Mouse (Mus musculus): ENCODE results near the gene Gstk1.
A peak's percentile ranks its signal among the peaks of the same experiment; 100 is the strongest.

Gene Gstk1

GRCm38 (mm10) chr6:42245711-42246353 lies at the start of gene Gstk1:
Gstk1 (plus strand) TSS chr6:42245935.
- peak; percentile 76 for DNase-seq (ENCODE audit: low read depth, low spot score)

- DNase-seq (ENCODE audit: low read depth, low spot score): peak; percentile 86
Measured at GRCm38 (mm10) chr6:42197710-42198109, 48.0 kb upstream of the Gstk1 start.

DNA sequence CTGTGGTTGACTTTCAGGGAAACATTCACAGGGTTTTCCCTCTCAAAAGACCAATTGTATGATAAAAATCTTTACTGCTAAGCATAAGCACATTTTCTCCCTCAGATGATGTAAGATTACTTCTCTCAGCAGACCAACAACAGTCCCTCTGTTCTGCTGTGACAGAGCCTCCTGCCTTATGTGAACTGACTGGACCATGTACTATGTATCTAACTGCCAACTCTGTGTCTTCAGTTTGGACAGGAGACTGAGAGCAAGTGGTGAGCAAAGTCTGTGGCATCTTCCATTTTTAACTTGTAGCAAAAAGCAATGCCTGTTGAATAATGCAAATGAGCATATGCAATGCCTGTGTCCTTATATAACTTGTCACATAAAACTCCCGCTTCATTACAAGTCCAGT lies 46.2 kb upstream of the Gstk1 start:
- no peak for DNase-seq (ENCODE audit: low read depth, low spot score)

DNA sequence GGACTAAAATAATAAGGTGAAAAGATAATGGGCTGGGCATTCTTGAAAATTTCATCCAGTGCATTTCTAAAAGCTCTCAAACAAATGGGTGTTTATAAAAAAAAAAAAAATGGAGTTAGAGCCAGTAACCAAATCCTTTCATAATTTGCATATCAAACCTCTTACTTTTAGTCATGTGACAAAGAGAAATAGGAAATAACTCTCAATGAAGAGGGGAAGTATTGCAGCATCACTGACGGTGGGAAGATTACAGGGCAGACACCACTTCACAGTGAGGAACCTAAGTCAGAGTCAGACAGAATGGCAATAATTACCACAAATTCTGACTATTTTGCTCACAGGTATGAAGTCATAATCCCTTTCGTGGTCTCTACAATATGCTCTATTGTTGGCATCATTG lies 30.7 kb upstream of the Gstk1 start, which contains the start of gene Tas2r144:
Gene Tas2r144 (plus strand): TSS at position 301 of the 400 bp plus-strand sequence.
- DNase-seq (ENCODE audit: low read depth, low spot score): no peak

DNA sequence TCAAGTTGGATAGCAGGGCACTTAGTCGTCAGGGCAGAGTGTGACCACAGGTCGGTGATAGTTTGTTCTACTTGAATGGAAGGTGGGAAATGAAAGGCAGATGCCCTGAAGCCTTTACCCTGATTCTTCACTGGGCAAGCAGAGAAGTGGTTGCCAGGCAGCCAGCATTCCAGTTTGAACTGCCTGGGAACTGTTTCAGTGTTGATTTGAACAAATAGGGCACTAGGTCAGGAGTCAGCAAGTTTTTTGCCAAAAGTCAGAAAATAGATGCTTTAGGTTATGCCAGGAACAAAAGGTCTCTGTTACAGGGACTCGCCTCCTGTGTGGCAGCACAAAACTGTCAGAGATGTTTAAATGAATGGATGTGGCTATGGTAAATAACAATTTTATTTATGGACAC lies 23.4 kb upstream of the Gstk1 start:
- no peak for DNase-seq (ENCODE audit: low read depth, low spot score)

GRCm38 (mm10) chr6:42225046-42225445 lies 20.7 kb upstream of the Gstk1 start:
- DNase-seq (ENCODE audit: low read depth, low spot score): no peak

GRCm38 (mm10) chr6:42227240-42228101 lies 18.3 kb upstream of the Gstk1 start:
- peak; percentile 41 for DNase-seq (ENCODE audit: low read depth, low spot score)

DNA sequence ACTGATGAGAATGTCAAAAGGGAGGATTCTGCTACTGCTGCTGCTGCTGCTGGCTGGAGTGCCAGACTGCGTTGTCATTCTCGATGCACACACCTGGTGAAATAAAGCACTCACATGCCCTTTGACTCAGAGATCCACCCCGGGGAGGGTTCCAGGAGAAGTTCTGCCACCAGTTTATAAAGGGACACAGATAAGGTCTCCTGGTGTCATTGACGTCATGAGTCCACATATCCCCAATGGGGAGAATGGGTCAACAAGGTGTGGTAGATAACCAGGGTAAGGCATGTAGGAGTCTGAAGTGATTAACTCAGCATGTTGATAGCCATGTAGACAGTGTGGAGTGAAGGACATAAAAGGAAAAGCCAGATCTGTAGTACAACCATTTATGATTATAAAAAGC lies 16.1 kb upstream of the Gstk1 start:
- no peak for DNase-seq (ENCODE audit: low read depth, low spot score)

GRCm38 (mm10) chr6:42231191-42231590 lies 14.5 kb upstream of the Gstk1 start:
- DNase-seq (ENCODE audit: low read depth, low spot score): peak; percentile 64

GRCm38 (mm10) chr6:42237276-42237805 lies 8.4 kb upstream of the Gstk1 start:
- DNase-seq (ENCODE audit: low read depth, low spot score): peak; percentile 66

GRCm38 (mm10) chr6:42241311-42242045 lies 4.3 kb upstream of the Gstk1 start:
- peak; percentile 29 for DNase-seq (ENCODE audit: low read depth, low spot score)

GRCm38 (mm10) chr6:42247173-42247572 lies 1.4 kb downstream of the Gstk1 start:
- no peak for DNase-seq (ENCODE audit: low read depth, low spot score)

DNA sequence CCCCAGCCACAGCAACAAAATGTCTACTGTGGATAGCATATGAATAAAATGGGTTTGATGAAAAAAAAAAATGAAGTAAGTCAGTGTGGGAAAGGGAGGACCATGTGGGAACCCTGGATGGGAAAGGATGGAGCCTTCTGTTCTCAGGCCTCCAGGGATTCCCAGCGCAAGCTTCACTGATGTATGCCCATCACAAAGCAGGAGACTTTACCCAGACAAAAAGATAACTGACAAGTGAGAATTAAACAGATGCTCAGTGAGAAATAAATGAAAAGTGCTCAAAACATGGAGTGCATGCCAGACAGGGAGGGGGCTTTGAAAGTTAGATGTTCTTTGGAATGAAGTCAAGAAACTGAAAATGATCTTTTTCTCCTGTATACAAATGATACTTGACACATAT lies 2.2 kb downstream of the Gstk1 start:
- no peak for DNase-seq (ENCODE audit: low read depth, low spot score)

GRCm38 (mm10) chr6:42251791-42252190 lies 6.1 kb downstream of the Gstk1 start:
- DNase-seq (ENCODE audit: low read depth, low spot score): no peak

DNA sequence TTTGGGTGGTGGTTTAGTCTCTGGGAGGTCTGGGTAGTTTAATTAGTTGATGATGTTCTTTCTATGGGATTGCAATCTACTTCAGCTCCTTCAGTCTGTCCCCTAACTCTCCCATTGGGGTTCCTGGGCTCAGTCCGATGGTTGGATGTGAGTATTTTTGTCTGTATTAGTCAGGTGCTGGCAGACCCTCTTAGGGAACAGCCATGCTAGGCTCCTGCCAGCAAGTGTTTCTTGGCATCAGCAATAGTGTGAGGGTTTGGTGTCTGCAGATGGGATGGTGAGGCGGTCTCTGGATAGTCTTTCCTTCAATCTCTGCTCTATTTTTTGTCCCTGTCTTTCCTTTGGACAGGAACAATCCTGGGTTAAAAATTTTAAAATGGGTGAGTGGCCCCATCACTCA lies 7.4 kb downstream of the Gstk1 start:
- peak; percentile 15 for DNase-seq (ENCODE audit: low read depth, low spot score)

DNA sequence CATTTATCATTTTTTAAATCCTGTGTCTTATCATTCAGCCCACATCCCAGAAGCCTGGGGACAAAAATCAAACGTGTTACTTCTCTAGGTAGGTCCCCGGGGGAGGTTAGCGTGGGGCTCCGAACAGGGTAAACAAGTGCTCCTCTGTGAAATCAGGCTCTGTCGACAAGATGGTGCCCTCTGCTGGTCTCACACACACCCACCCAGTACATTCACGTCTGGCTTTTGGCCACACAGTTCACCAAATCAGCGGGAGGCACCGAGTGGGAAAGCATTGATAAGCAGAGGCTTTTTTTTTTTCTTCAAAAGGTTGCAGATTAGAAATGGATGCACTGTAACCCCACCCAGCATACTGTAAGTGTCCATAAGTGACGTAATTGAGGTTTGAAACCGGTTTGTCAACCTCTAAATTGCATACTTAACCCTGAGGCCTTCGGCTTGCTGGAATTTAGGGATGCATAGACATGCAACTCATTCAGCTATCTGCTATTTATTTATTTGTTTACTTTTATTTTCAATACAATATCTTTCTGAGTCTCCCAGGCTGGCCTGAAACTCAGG lies 11.6 kb downstream of the Gstk1 start:
- peak; percentile 15 for DNase-seq (ENCODE audit: low read depth, low spot score)

- DNase-seq (ENCODE audit: low read depth, low spot score): no peak
Measured at GRCm38 (mm10) chr6:42260430-42260829, 14.7 kb downstream of the Gstk1 start.

DNA sequence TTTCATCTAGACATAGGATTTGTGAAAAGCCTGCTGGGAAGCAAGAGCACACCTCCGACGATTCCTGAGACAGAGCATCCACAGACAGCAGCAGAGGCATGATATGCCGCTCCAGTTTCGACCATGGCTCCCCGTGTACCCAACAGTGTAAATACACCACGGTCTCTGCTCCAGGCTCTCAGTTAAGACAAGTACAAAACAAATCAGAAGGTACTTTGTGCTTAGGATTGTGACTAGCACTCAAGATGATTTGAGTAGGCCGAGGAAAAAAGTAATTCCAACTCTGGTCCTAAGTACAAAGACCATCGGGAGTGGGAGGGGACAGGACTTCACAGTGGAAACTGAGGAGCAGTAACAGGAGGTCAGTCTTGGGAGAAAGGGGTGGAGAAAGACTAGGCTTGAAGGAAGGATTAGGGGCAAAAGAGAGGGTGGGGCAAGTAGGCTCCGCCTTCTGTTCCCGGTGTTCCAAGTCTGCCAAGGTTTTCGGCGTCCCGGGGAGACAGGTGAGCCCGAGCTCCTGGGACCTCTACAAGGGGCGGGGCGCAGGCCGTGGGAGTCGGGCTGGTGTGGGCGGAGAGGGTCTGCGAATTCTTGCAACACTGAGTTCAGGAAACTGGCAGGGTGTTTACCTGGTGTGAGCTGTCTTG lies 15.9 kb downstream of the Gstk1 start, which contains the start of gene Tmem139:
Gene Tmem139 (plus strand): TSS at position 447 of the 647 bp plus-strand sequence.
- no peak for DNase-seq (ENCODE audit: low read depth, low spot score)

DNA sequence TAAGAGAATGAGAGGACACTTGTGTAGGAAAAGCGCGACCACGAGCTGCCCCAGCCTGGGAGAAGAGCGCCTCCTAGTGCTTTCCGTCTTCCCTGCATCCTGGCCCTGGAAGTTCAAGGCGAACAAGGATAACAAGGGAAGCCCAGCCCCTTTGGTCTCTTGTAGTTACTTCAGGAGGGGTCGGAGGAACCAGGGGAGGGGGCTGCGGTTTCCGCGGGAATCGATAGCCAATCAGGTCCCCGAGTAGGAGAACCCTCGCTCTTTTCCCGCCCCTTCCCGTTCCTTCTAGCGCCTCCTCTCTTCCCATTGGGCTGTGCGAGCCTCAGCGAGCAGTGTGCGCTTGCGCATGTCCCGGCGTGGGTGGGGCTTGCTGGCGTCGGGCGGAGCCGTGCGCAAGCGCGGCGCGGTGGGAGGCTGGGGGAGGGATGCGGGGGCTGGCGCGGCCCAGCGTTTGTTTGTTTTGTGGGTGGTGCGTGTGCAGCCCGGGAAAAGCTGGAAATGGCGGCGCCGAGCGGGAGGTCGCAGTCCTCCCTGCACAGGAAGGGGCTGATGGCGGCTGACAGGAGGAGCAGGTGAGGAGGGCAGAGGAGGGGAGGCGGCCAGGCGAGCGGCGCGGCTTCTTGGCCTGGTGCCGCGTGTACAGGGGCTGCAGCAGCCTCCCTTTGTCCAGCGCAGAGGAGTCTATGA lies 19.0 kb downstream of the Gstk1 start, which contains the start of gene Casp2:
Gene Casp2 (plus strand): TSS at position 360 of the 687 bp plus-strand sequence.
- peak; percentile 99 for DNase-seq (ENCODE audit: low read depth, low spot score)
